Mouse (Mus musculus) liver, adult 2 months (tissue): ENCODE data around the gene BC034090. TPM values are rescaled to one million over a fixed set of nuclear protein-coding genes. Genes with fewer than 3 reads are reported as not detected.

ENCODE experiments used
- DNase-seq: peaks from one replicate; pipeline ENCODE4 v3.0.0-alpha.2; 2011; ENCODE audit warnings: low read depth, low spot score; ENCODE audit errors: extremely low read depth
- H3K27ac ChIP-seq: fragments of 200-500 bp; replicated peaks from 2 replicates; pipeline ENCODE4 v1.5.1; 2012; ENCODE audit warnings: low read depth, mild to moderate bottlenecking, control low read depth, inconsistent platforms, low read length; ENCODE audit not compliant: insufficient read depth
- H3K27me3 ChIP-seq: fragments of 200-500 bp; 2 replicates; pipeline ENCODE4 v1.6.1; 2012; ENCODE audit warnings: mild to moderate bottlenecking, moderate library complexity, low read length, inconsistent platforms; ENCODE audit not compliant: control insufficient read depth, insufficient read depth
- H3K36me3 ChIP-seq: fragments of 200-500 bp; 2 replicates; pipeline ENCODE4 v1.6.1; 2012; ENCODE audit warnings: low read length, inconsistent platforms; ENCODE audit not compliant: control insufficient read depth, insufficient read depth
- H3K4me1 ChIP-seq: fragments of 200-500 bp; 2 replicates; pipeline ENCODE4 v1.6.1; 2011; ENCODE audit warnings: low read length; ENCODE audit not compliant: control insufficient read depth, insufficient read depth
- H3K4me3 ChIP-seq: fragments of 200-500 bp; 2 replicates; pipeline ENCODE4 v1.5.1; 2011; ENCODE audit warnings: low read depth, mild to moderate bottlenecking, control low read depth, low read length, moderate library complexity; ENCODE audit not compliant: insufficient read depth
- H3K79me2 ChIP-seq: fragments of 200-500 bp; 2 replicates; pipeline ENCODE4 v1.6.1; 2012; ENCODE audit warnings: inconsistent platforms, mild to moderate bottlenecking, low read length, moderate library complexity; ENCODE audit not compliant: control insufficient read depth, insufficient read depth
- H3K9ac ChIP-seq: fragments of 200-500 bp; 2 replicates; pipeline ENCODE4 v1.6.1; 2012; ENCODE audit warnings: low read depth, mild to moderate bottlenecking, control low read depth, inconsistent platforms, low read length
- CTCF ChIP-seq: fragments of 200-500 bp; IDR thresholded peaks from 2 replicates; pipeline ENCODE4 v1.5.1; 2011; ENCODE audit warnings: low read depth, low read length, control low read depth
- POLR2A ChIP-seq: fragments of 200-500 bp; IDR thresholded peaks from 2 replicates; pipeline ENCODE4 v1.6.1; 2011; ENCODE audit warnings: low read length, control low read depth; ENCODE audit not compliant: insufficient read depth; ENCODE audit errors: extremely low read depth
- WGBS: fragments of 180-500 bp; shearing (Covaris S2); methylation state at CpG from one replicate; pipeline ENCODE4 v1.1.7; 2018; 5-methylcytosine and 5-hydroxymethylcytosine counted together
- polyA plus RNA-seq: library from polyadenylated mRNA; depleted of rRNA; stranded (reverse); fragments of >200 nt; gene quantifications from 2 replicates; pipeline ENCODE4 v1.2.3, GENCODE M21; 2012
- total RNA-seq: library from RNA; depleted of rRNA; stranded (reverse); fragments of >200 nt; gene quantifications from 2 replicates; pipeline ENCODE4 v1.2.3, GENCODE M21; 2014

Gene BC034090
- total and polyA plus RNA-seq, 2 experiments: 0.09 to 0.33 TPM

- H3K27me3 ChIP-seq: peaks cover 10% of the 10 kb centered on the region; the same call in 1 of the 2 replicates
- no peak overlapping the region for H3K9ac ChIP-seq
- H3K79me2 ChIP-seq: no peaks in the 10 kb centered on the region
- no peaks in the 10 kb centered on the region for H3K4me1 ChIP-seq
- TF ChIP-seq CTCF: no peak
- TF ChIP-seq POLR2A: no peak
- WGBS: 69% methylated on average over 1 of the region's 1 CpGs
- no peak overlapping the region for H3K27ac ChIP-seq
- no peaks in the 10 kb centered on the region for H3K36me3 ChIP-seq
- no peak overlapping the region for H3K4me3 ChIP-seq
- DNase-seq: no peak
These were observed 1.8 kb downstream of the BC034090 start for GRCm38 (mm10) chr1:155242488-155242745.

GRCm38 (mm10) chr1:155241701-155242487, 2.4 kb downstream of the BC034090 start:
- H3K27me3 ChIP-seq: peaks cover 7% of the 10 kb centered on the region; the same call in 1 of the 2 replicates

GRCm38 (mm10) chr1:155239962-155240717, 4.1 kb downstream of the BC034090 start:
- H3K36me3 ChIP-seq: no peaks in the 10 kb centered on the region
- 85% methylated on average over 6 of the region's 6 CpGs for WGBS
- no peaks in the 10 kb centered on the region for H3K79me2 ChIP-seq
- TF ChIP-seq POLR2A (no peak), CTCF (no peak)
- H3K4me1 ChIP-seq: no peaks in the 10 kb centered on the region
- no peak overlapping the region for H3K4me3 ChIP-seq
- DNase-seq: no peak
- no peak overlapping the region for H3K27ac ChIP-seq
- H3K27me3 ChIP-seq: peaks cover 7% of the 10 kb centered on the region; the same call in 1 of the 2 replicates
- H3K9ac ChIP-seq: no peak overlapping the region

More at GRCm38 (mm10) chr1:155241701-155242487, 2.4 kb downstream of the BC034090 start:
- TF ChIP-seq CTCF (no peak), POLR2A (no peak)
- Histone ChIP-seq H3K79me2 (no peaks in the 10 kb centered on the region), H3K9ac (no peak overlapping the region), H3K36me3 (no peaks in the 10 kb centered on the region), H3K4me1 (no peaks in the 10 kb centered on the region), H3K27ac (no peak overlapping the region), H3K4me3 (no peak overlapping the region)
- no peak for DNase-seq
- 82% methylated on average over 12 of the region's 12 CpGs for WGBS

- 92% methylated on average over 4 of the region's 4 CpGs for WGBS
- peaks cover 3% of the 10 kb centered on the region; the same call in 1 of the 2 replicates for H3K27me3 ChIP-seq
- no peak overlapping the region for H3K4me3 ChIP-seq
- H3K36me3 ChIP-seq: no peaks in the 10 kb centered on the region
- no peak overlapping the region for H3K27ac ChIP-seq
- no peak for DNase-seq
- H3K79me2 ChIP-seq: no peaks in the 10 kb centered on the region
- H3K4me1 ChIP-seq: no peaks in the 10 kb centered on the region
- TF ChIP-seq CTCF: no peak
- TF ChIP-seq POLR2A: no peak
- H3K9ac ChIP-seq: no peak overlapping the region
These were observed 5.1 kb downstream of the BC034090 start for GRCm38 (mm10) chr1:155239169-155239568.

GRCm38 (mm10) chr1:155238126-155238525, 6.1 kb downstream of the BC034090 start:
- TF ChIP-seq POLR2A: no peak
- H3K4me3 ChIP-seq: no peak overlapping the region
- no peaks in the 10 kb centered on the region for H3K79me2 ChIP-seq
- no peaks in the 10 kb centered on the region for H3K4me1 ChIP-seq
- no peak overlapping the region for H3K27ac ChIP-seq
- WGBS: 91% methylated on average over 5 of the region's 5 CpGs
- DNase-seq: no peak
- no peaks in the 10 kb centered on the region for H3K27me3 ChIP-seq
- H3K9ac ChIP-seq: no peak overlapping the region
- H3K36me3 ChIP-seq: no peaks in the 10 kb centered on the region

- H3K27me3 ChIP-seq: no peaks in the 10 kb centered on the region
- H3K36me3 ChIP-seq: no peaks in the 10 kb centered on the region
- H3K27ac ChIP-seq: no peak overlapping the region
- H3K79me2 ChIP-seq: no peaks in the 10 kb centered on the region
- TF ChIP-seq CTCF (no peak), POLR2A (no peak)
- H3K4me1 ChIP-seq: no peaks in the 10 kb centered on the region
- no peak for DNase-seq
- 88% methylated on average over 11 of the region's 11 CpGs for WGBS
- H3K9ac ChIP-seq: no peak overlapping the region
- H3K4me3 ChIP-seq: no peak overlapping the region
These were observed 6.9 kb downstream of the BC034090 start for GRCm38 (mm10) chr1:155237390-155237789.
